Mouse (Mus musculus) CD4-positive naive resting alpha-beta T cell, adult 76 days (primary cell): ENCODE results near the gene Psat1. TPM values are rescaled to one million over a fixed set of nuclear protein-coding genes. Genes with fewer than 3 reads are reported as not detected.

Experiments used
- total RNA-seq: library from RNA; stranded (reverse); gene quantifications from one replicate; pipeline ENCODE4 v1.2.4, GENCODE M21; 2023

Gene Psat1
- total RNA-seq: 22.7 TPM

DNA sequence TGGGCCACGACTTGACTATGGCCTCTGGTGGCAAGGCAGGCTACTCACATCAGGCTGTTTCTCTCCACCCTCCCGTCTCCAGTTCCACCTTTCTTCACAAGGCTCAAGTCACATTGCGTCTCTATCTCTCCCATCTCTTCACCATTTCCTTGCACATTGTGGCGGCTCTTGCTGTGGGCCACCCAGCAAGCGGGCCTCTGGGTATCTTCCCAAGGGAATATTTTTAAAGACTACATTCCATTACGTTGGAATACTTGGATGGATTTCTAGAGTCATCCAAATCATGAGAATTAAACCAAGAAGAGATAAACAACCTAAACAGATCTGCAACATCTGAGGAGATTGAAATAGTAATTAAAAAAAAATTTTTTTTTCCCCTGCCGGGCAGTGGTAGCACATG lies at the start of gene Psat1:
Psat1 (minus strand) TSS at position 101 of the 400 bp plus-strand sequence.

DNA sequence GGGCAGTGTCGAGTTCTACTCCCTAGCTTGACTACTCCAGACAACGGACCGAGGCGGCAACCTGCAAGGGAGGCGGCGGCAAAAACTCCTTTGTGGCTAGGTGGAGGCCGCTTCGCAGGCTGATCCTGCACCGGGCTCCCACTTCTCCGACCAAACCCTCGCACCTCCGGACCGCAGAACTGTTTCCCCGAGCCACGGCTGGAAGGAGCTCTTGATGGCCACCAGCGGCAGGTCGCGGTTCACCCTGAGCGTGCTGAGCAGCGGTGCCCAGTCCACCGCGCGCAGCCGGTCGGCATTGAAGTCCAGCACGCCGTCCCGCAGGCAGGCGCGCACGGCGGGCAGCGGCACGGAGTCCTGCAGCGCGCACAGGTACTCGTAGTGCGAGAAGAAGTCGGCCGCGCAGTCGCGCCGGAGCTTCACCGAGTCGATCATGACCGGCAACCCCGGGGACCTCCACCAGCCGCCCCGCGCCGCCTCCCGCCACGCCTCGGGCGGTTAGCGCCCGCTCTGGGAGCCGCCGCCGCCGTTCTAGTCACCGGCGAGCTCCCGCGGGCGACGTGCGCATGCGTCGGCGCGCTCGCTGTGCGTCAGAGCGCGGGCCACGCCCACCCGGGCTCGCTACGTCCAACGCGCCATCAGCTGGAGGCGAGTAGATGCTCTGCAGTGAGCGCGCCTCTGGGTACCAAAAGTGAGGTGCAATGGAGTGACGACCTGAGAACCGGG lies 37.5 kb upstream of the Psat1 start, which contains the start of gene Cep78:
Cep78 (minus strand) TSS at position 541 of the 723 bp plus-strand sequence.

Other genes starting within 250 kb of the Psat1 start
- 6.2 TPM for gene Cep78, start 37.7 kb upstream of the Psat1 start, total RNA-seq
- 13.1 TPM for gene Gnaq, start 185.5 kb upstream of the Psat1 start, total RNA-seq